Mouse (Mus musculus): ENCODE data around the gene Prss57.

Prss57 gene

DNA sequence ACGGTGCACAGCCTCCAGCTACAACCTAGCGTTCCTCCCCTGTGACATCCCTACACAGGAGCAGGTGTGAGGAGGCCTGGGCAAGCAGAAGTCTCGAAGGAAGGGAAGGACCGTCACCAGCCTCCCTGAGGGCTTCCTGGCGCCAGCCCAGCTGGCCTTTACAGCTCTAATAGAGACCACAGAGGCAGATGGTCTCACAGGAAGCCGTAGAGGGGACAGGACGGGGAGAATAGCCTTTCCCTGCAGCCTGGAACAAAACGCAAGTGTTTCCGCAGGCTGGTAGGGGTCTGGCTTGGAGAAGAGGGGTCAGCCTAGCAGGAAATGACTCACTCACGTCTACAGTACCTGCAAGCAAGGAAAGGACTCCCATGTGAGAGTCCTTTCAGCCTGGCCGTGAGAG, 17.1 kb upstream of the Prss57 start:
- no peak for DNase-seq (ENCODE audit: low spot score)

DNA sequence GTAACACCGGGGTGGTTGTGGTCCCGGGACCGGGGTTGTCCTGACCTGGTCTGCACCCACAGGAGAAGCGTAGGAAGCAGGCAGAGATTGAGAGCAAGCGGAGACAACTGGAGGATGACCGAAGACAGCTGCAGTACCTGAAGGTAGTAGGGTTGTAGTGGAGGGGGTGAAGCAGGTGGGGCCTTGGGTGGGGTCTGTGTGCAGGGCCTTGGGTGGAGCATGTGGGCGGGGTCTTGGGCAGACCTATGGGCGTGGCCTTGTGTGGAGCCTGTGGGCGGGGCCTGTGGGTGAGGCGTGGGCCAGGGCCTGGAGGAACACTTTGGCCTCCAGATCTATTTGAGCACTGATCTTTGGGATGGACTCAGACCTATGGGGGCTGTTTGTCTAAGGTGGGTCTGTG, 16.2 kb upstream of the Prss57 start:
- no peak for DNase-seq (ENCODE audit: low spot score)

DNA sequence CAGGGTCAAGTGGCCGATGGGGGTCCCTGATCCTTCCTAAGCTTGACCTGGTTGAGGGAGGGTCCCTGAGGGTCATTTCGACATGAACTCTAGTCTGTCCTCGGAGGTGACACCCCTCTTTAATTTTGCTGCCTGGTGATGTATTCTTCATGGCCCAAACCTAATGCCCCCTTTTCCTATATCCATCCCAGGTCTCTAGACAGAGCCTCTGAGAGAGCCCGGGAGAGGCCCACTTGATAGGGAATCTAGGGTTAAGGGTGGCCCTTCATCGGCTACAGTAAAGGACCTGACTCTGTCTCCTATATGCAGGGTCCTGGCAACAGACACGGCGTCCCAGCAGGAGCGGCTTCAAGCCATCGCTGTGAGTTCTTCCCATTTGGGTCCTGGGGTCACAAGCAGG, 15.6 kb upstream of the Prss57 start:
- no peak for DNase-seq (ENCODE audit: low spot score)

DNA sequence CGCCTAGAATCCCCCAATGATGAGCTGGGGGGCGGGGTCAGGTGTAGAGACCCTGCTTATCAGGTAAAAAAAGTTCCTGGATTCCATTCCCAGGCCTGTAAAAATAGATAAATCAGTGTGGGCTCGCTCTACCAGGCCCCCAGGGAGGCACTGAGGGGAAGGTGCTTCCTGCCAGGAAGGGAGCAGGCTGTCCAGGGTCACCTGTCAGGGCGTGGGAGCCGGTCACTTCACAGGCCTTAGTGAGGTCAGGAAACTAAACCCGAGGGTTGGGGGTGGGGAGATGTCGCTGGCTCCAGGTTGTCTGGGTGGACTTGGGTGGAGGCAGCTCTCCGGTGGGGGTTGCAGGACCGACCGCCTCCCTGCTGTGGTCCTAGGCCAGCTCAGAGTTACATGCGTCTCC, 14.9 kb upstream of the Prss57 start:
- DNase-seq (ENCODE audit: low spot score) = no peak

DNA sequence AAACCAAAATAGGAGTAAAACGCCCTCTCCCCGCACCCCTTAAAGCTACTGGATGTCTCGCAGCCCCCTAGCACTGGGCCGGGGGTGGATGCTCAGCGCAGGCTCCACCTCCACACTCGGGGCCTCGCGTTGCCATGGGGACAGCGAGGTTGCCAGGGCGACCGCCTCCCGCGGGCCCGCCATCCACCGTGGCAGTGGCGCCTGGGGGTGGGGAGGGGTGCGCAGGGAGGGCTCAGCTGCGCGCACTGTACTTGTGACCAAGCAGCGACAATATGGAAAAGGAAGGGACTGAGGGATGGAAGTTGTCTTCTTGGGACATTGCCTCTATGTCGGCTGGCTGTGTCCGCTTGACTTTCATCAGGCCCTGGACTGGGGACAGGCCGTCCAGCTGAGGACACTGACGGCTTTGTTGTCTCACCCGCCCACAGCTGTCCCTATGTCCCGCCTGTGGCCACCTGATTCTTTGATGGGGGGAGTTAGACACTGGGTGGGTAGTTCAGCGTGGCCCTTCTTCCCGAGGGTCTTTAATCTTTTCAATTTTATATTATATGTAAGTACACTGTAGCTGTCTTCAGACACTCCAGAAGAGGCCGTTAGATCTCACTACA, 13.1 kb upstream of the Prss57 start:
- no peak for DNase-seq (ENCODE audit: low spot score)

DNA sequence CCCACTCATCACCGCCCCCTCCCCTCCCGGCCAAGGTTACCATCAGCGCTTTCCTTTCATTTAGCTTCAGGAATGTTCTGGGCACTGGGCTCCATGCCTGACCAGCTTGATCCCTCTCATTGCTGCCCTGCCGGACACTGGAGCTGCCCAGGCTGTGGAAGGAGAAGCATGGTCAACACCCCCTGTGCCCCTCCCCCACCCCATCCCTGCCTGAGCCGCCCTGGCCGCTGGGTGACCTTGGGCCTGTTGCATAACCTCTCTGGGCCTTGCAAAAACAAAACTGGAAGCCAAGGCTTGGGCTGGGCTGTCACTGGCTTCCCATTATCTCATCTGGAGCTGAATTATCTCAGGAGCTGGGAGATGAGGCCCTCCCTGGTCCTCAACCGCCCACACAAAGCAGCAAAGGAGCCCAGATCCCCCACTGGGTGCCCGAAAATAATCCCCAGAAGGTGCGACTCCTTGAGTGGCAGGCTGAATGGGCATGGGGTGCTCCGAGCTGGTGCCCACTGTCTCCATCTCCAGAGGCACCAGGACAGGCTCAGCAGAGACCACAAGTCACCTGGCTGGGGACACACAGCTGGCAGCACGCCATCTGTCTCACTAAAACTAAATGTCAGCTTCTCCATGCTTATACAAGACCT, 11.7 kb upstream of the Prss57 start:
- no peak for DNase-seq (ENCODE audit: low spot score)

DNA sequence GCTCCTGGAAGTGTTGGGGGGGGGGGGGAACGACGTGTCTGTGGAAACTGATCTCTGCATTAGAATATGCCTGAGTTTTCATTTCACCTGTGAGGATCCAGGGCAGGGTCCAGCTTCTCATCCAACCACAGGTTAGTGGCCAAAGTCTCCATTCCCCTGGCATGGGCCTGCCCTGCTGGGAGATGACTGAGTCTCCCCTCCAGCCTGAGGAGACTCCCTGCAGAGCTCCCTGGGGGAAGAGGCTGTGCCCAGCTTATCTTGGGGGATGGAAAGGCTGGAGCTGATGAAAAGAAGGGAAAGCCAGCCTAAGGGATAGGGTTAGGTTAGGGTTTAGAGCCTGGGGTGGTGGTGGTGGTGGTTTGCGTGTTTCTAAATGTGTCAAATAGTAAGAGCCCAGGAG, 11.1 kb upstream of the Prss57 start:
- DNase-seq (ENCODE audit: low spot score) = no peak

DNA sequence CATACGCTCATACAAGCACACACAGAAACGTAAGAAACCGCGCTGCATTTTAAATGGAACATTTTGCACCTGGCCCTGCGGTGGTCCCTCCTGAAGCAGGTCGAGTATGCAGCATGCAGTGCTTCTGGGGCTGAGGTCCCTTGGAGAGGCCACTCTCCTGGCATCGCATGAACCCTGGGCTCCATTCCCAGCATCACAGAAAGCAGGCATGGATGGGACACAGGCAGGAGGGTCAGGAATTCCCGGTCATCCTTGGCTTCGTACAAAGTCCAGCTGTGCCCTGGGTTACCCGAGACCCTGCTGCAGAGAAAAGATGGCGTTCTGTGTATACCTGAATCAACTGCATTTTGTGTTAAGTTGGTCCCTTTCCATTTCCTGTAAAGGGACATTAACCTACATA, 9.7 kb upstream of the Prss57 start:
- no peak for DNase-seq (ENCODE audit: low spot score)

DNA sequence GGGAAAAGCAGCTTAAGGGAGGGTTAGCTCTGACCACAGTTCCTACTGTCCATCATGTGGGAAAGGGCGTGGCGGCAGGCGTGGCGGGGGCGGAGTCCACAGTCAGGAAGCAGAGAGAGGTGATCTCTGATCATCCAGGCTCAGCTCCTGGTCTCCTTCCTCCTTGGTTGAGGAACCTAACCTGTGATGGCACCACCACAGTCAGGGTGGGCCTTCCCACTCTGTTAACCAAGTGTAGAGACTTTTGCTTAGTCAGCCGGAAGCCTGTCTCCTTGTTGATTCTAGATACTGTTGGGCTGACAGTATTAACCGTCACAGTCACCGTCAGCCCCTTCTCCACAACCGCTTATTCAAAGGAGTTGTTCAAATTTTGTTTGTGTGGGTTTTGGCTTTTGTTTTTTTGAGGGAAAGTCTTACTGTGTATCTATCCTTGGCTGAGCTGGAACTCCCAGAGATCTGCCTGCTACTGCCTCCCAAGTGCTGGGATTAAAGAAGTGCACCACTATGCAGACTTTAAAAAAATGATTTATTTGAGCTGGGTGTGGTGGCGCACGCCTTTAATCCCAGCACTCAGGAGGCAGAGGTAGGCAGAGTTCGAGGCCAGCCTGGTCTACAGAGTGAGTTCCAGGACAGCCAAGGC, 7.6 kb upstream of the Prss57 start:
- DNase-seq (ENCODE audit: low spot score) = no peak

DNA sequence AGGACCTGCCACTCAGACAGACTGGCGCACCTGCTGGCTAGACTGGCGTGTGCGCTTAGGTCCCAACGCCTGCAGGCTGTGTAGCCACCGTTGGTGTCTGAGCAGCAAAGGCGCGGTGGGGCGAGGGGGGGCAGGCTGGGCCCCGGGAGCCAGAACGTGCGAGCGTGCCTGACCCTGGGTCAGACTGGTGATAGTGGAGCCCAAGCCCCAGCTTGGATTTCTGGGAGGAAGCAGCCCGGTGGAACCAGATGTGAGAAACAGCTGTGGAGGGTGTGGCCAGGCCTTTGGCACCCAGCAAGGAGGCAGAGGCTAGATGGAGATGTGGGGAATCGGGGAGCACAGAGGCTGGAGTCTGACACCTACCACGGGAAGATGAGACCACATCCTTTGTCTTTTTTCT, 6.6 kb upstream of the Prss57 start:
- DNase-seq (ENCODE audit: low spot score) = no peak

DNA sequence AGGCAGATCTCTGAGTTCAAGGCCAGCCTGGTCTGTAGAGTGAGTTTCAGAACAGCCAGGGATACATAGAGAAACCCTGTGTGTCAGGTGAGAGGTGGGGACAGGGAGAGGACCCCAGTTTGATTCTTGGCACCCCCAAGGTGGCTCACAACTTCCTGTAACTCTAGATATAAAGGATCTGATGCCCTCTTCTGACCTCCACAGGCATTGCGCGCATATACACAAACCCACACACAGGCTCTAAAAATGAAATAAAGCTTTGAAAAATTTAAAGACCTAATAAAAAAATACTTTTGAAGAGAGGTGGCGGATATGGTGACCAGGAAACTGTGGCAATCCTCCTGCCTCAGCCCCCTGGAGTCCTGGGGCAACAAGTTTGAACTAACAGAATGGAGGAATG, 5.1 kb upstream of the Prss57 start:
- no peak for DNase-seq (ENCODE audit: low spot score)

DNA sequence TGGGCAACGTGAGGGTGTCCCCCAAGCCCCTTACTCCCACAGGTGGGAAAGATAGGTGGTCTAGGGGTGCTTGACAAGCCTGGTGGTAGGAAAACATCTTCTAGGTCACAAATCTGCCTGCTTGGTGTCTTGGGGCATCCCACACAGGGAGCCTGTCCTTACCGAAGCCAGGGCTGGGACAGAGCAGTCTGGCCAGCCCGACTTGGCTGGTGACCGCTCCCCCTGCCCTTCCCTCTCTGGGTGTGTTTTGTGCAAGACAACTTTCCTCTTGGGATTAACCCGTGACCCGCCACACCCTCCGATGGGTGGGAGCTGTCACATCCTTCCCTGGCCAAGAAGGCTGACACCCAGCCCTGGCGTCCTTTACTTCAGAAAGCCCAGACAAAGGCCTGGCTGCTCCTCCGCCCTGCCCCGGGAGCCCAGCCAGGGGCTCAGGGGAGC, 3.8 kb upstream of the Prss57 start:
- no peak for DNase-seq (ENCODE audit: low spot score)

DNA sequence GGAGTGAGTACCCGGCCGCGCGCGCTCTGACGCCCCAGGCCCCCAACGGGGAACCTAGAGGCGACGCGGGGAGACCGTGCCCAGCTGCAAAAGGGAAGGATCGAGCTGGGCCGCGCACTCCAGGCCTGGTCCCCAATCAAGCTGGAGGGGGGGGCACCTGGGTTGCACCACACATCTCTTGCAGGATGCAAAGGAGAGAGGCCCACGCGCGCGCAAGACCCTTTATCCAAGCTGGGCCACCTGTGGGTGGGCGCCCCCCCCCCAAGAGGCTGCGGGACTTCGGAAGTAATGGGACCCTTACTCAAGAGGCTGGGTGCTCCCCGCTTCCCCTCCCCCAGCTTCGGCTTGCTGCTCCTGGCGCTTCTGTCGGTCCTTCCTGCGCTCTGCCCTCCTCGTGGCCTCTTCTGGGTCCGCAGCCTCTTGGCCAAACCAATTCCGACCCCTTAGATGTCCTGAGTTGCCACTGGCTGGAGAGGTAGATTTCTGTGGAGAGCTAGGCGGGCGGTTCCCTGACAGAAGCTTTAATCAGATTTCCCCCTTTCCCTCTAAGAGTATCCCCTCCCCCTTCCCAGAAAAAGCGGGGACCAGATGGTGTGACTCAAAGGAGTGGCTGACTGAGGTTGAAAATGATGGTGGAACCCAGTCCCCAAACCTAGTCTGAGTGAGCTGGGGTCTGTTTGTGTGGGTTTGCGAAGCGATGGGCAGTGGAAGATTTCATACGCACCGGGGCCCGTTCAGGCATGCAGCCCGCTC, 3.2 kb upstream of the Prss57 start:
- no peak for DNase-seq (ENCODE audit: low spot score)

DNA sequence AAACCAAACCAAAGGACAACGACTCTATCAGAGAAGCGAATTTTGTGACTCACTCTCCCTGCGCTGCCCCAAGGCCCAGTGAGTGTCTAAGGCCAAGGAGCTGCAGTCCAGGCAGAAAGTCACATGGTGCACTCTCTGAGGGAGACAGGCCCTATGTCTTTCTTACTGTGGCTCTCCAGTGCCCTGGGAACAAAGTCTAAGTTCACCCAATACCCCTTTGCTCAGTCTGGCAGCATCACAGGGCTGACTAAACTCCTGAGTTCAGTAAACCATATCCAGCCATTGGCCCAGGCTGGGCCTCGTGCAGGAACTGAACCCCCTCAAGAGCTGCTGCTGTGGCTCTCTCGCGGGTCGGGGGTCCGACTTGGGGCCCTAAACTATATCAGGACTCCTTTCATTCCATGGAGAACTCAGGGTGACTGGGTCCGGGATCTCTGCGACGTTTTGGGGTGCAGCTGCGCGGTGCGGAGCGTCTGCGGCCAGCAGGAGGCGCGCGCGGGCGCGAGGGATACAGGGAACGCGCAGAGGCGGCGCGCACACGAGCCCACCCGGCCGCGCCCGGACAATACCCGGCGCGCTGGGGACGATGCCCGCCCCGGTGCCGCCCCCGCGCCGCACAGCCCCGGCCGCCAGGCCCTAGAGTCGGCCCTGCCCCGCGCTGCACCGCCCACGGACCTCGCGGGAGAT, 2.4 kb upstream of the Prss57 start, which contains the start of gene Palm:
Gene Palm (plus strand): TSS at position 522 of the 687 bp plus-strand sequence.
- DNase-seq (ENCODE audit: low spot score) = peak; percentile 47

DNA sequence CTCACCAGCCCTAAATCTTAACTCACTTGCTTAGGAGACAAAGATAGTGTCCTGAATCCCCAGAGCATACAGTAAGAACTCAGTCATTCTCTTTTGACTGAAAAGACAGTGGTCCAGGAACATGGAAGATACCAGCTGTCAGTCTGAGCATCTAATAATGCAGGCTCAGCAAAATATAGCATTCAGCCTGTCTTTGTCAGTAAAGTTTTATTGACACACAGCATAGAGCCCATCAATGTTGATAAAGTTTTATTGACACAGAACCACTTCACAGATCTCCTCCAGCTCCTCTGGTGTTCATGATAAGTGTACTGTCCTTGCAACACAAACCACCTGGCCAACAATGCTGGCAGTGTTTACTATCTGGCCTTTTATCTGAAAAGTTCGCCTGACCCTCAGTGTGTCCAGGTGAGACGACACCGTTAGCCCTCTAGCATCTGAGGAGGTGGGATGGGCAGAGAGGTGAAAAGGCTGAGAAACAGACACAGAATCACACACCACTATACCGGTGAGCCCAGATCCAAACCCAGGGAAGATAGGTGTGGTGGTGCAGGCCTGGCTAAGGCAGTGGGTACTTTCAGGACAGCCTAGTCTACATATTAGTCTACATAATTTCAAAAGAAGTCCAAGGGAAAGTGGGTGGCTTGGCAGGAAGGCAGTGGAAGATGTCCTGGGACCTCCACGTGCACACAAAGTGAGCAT, 1.7 kb upstream of the Prss57 start:
- DNase-seq (ENCODE audit: low spot score) = no peak

DNA sequence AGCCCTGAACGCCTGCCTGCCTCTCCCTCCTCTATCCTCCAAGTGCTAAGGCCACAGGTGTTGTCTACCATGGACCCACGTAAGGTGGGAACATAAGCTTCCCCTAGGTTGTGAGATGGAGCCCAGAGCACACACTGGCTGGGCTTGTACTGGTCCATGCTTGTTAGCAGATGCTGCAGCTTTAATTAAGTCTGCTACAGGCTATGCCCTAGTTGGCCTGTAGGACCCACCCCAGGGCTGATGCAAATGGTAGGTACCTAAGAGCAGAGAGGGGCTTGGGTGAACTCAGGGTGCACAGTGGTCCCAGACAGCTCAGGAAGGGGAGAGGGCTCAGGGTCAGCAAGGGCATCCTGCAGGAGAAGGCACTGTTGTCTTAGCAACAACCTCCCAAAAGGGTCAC, 1.2 kb downstream of the Prss57 start:
- DNase-seq (ENCODE audit: low spot score) = no peak

DNA sequence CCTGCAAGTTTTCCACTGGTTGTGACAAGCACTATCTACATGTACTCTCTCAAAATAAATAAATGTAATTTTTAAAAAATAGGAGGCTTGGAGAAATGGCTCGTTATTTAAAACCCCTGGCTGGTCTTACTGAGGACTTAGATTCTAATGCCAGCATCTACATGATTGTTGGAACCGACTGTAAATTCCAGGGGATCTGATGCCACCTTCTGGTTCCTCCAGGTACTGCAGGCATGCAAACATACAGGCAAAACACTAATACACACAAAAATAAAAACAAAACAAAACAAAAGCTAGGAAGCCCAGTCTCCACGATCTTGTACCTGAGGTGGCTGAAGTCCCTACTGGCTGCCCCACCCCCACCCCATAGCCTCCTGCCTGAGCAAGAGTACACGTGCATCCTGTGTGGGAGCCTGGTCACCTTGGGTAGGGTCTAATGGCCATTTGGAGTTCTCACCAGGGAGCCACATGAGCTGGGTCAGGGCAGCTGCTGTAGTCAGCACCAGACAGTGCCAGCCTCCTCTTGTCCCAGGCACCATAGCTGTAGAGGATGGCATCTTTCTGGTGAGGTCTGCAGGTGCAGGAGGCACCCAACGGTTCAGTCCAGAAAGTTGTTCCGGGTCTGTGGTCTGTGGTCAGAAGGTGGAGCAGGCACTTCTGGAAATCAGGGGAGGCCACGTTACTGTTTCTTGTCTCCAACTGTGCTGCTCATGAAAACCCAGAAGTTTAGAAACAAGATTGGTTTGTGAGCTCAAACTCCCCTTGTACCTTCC, 2.2 kb downstream of the Prss57 start:
- DNase-seq (ENCODE audit: low spot score) = peak; percentile 74

DNA sequence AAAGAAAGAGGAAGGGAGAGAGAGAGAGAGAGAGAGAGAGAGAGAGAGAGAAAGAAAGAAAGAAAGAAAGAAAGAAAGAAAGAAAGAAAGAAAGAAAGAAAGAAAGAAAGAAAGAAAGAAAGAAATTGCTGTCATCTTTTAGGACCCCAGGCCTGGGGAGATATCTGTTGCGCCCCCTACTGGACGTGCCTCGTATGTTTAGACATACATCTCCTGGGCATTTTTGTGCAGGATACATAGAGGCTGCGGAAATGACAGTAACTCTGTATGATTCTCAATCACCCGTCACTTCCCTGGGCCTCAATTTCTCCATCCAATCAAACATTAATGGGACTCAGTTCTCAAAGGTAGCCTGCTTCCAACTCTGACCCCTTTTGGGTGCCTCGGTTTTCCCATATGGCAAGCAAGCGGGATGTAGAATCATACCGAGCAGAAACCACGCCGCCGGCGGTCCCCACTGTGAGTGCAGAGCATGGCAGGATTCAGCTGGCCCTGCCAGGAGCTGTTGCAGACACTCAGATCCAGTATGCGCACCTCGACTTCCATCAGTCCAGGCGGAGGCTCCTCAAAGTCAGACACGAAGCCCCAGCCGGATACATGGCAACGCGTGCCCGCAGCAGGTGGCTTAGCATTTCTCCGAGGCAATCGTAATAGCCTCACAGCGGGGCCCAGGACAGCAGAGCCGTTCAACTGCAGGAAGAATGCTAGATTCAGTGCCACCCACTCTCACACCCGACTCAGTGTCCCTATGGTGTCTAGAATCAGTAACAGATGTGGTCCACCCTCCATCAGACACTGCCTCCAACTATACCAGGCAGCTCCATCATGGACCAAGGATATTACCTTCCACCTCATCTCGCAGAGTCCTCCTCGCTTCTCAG, 6.6 kb downstream of the Prss57 start:
- DNase-seq (ENCODE audit: low spot score) = peak; percentile 53

DNA sequence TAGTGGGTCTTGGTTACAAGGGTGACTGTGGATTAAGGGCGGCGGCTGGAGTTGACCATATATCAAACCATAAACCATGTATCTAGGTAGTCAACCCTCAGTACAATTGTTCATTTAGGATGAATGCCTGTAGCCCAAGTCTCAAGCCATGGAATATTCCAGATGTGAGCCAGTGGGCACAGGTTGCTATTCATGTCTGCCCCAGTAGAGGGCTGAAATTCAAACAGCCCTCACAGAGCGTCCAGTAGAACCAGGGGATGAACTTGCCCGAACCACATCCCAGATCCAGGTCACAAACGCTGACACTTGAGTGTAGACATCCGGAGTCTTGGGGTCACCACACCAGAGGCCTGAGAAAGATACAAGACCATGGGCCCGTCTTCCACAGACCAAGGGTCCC, 7.7 kb downstream of the Prss57 start:
- no peak for DNase-seq (ENCODE audit: low spot score)

DNA sequence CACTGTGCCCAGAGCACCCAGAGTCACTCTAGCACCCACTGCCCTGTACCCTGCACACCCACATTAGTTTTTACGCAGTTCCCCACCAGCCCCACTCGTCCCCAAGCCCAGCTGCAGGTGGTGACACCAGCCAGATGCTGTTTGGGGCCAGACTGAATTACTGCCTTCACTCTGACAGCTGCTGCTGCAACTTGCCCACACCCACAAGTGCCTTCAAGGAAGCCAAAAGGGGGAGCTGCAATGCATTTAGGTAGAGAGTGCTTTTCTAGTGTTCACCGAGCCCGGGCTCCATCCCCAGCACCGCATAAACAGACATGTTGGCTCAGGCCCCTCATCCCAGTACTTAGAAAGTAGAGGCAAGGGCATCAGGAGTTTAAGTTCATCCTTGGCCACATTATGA, 8.8 kb downstream of the Prss57 start:
- no peak for DNase-seq (ENCODE audit: low spot score)

Measured in c-Kit-positive CD71-positive TER-119-positive erythroid progenitor cells, embryonic 14.5 days (primary cell).